Mouse (Mus musculus): ENCODE data around the gene Ppfia1.
A peak's percentile ranks its signal among the peaks of the same experiment; 100 is the strongest.

Ppfia1 gene

DNA sequence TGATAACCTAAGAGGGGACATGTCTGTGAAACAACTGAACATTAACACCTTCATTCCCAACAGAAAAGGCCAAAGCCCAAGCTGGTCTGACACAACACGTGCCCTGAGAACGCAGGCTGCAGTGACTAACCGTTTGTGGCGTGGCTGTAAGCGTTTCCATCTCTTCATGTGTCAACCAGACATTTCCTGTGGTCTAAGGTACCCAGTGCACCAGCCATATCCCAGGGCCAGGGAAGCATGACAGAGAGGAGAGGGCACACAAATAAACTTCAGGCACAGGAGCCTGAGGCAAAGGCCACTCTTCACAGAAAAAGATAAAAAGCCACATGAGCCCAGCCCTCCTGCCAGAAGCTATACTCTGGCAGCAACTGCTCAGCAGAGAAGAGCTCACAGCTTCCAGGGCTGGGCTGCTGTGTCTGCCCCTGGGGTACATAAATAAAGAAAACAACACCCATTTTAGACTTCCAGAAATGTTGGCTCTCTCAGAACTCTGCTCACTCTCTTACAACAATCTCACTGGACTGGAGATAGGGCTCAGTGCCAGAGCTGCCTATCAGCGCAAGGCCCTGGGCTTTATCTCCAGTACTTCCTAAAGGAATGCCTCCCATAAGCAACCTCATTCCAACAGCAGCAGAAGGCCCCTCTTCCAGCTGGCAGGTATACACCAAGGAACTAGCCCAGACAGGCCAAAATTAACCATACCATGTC, 64.3 kb downstream of the Ppfia1 start:
- no peak for DNase-seq (ENCODE audit: low spot score)

DNA sequence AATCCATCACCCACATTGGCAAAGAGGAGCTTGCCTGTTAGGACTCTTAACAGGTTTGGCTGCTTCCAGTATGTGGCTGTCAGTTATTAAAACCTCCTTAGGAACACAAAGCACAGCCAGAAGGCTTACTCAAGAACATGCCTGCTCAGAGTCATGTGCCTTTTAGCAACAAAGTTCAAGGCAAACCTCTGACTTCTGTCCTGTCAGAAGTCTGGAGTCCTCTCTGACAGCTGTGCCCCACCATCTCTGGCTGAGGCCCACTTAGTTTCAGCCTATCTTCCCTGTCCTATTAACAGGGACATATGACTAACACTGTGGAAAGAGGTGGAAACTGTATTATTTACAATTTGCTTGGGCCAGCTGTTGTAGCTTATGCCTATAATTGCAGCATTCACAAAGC, 73.2 kb downstream of the Ppfia1 start:
- DNase-seq (ENCODE audit: low spot score): no peak

DNA sequence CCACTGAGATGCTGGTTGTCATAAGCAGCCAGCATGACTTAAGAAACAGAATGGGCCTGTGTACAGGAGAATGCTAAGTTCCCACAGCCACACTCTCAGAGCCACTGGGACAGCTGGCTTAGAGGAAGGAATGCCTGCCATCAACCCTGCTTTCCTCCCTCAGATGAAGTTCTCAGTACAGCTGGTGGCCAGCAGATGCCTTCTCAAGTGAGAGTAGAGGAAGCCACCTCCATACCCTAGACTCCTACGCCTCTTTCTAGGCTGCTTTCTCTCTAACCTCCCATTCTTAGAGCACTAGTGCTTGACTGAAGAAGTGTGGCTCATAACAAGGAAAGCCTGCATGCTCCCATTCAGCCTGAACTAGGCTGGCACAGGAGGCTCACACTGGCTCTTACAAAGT, 74.0 kb downstream of the Ppfia1 start:
- peak; percentile 51 for DNase-seq (ENCODE audit: low spot score)

DNA sequence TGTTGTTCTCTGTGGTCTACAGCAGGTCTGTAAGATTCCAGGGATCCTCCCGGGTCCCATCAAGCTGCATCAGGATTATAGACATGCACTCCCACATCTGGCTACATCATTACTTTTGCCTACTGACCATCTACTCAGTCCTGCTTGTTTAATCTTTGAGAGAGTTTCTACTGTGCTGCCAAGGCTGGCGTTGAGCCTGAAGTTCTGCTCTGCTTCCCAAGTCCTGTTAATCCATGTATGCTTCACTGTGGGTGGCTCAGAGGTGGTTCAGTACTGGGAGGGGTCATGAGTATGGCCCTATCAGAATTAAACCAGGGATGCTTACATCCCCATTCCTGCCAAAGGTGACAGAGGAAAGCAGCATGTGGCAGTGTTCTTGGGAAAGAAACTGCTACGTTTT, 77.8 kb downstream of the Ppfia1 start:
- DNase-seq (ENCODE audit: low spot score): no peak

DNA sequence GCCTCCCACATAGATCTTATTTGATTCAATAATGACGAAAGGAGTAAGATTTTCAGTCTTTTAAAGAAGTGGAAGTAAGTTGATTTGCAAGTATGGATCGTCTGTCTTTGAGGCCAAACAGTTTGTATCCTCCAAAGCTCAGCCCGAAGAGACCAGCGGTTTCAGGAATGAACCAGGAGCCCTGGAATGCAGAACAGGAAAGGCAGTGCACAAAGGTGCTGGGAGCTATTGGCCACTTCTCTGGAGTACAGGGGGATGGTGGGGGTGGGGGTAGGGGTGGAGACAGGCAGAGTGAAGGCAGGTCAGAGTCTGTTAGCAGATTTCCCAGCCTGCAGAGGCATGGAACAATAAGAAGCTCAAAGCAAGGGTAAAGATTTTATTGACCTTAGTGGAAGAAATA, 80.0 kb downstream of the Ppfia1 start:
- DNase-seq (ENCODE audit: low spot score): no peak

DNA sequence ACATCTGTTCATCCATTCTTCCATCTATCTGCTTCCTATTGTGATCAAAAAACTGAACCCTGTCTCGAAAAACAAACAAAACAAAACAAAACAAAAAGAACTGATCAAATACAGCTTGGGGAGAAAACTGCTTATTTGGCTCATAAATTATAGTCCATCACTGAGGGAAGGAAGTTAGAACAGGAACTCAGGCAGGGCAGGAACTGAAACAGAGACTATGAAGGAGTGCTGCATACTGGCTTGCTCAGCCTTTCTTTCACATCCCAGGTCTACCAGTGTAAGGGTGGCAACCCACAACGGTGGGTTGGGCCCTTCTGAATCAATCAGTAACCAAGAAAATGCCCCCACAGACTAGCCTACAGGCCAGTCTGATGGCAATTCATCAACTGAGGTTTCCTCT, 82.4 kb downstream of the Ppfia1 start:
- no peak for DNase-seq (ENCODE audit: low spot score)

DNA sequence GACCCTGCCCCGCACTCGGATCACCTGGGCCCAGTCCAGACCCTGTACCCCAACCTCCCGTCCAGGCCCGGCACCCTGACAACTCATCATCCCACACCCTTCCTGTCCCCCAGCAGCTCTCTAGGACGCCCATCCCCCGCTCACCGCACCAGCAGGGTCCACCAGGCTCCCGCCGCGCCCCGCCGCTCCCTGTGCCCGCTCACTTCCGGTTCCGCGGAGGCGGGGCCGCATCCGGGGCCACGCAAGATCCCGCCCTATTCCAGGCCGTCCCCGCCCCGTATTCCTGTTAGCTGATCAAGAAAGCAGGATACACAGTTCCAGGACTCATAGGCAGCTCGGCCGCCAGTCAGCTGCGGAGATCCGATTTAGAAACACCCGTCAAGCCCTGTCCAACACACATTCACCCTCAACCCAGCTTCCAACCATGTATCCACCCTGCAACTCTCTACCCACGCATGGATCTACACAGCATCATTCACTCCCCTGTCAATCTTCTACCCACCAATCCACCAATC, 82.9 kb downstream of the Ppfia1 start, which contains the start of gene Cttn:
Gene Cttn (minus strand): TSS at position 465 of the 515 bp plus-strand sequence.
- DNase-seq (ENCODE audit: low spot score): peak; percentile 83

DNA sequence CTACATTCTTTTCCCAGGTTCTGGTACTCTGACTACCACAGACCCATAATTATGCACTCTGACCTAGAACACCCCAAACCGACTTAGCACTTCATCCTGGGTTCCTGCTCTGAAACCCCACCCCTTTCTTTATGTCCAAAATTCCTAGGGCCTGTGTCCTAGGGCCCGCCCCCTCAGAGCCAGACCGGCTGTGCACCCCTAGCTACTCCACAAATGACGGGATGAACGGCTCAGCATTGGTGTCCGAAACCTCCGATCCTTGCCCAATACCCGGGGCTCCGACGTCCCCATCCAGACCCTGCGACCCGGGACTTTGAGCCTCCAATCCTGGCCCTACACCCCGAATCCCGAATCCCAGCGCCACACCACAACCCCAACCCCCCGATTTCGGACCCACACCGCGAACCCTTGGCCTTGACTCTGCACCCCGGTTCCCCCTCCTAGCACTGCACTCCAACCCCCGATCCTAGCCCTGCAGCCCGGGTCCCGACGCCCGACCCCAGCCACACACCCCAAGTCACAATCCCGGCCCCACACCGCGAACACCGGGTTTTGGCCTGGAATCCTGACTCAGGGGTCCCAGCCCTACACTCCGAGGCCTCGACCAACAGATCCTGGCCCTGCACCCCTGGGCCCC, 83.5 kb downstream of the Ppfia1 start:
- no peak for DNase-seq (ENCODE audit: low spot score)

DNA sequence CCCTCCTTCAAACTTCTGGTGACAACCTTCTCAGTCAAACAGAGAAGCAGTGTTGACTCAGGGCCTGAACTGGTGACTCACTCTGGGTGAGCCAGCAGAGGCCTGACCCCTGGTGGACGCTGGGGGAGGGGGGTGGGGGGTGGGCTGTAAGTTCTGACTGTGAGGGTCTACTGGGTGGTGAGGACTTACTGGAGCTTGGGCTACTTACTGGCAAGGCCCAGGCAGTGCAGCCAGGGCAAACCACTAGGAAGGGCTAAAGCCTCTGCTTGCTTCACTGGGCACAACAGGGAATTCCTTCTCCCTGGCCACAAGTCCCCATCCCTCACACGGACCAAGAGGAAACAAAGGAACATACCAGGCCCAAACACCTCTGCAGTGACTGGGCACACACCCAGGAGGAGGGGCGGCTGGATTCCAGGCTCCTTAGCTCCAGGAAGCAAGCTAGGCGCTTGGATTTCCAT, 84.3 kb downstream of the Ppfia1 start:
- no peak for DNase-seq (ENCODE audit: low spot score)

DNA sequence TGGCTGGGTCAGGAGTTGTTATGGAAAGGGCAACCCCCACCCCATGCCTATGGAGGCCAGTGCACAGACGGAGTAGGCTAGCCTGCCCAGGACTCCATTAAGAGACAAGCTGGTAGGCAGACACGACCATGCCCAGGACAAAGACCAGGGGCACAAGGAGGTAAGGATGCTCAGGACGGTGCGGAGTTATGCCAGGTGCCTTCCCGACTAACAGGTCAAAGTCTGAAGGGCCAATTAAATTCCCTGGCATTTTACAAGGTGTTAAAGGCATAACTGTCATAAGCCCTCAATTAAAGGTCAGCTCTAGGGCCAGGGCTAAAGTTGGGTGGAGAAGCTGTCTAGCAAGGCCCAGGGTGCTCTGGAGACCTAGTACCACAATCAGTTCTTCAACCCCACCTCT, 84.8 kb downstream of the Ppfia1 start:
- DNase-seq (ENCODE audit: low spot score): no peak

DNA sequence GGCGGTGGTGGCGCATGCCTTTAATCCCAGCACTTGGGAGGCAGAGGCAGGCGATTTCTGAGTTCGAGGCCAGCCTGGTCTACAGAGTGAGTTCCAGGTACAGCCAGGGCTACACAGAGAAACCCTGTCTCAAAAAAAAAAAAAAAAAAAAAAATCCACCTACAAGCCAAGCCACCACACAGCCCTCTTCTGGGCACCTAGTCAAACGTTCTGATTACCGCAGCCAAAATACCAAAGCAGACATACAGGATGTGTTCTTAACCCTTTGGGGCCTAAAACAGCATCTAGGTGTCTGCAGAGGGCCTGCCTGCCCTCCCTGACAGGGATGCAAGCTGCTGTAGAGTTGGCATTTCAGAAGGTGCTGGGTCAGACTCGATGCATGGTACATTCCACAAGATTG, 91.0 kb downstream of the Ppfia1 start:
- DNase-seq (ENCODE audit: low spot score): no peak

DNA sequence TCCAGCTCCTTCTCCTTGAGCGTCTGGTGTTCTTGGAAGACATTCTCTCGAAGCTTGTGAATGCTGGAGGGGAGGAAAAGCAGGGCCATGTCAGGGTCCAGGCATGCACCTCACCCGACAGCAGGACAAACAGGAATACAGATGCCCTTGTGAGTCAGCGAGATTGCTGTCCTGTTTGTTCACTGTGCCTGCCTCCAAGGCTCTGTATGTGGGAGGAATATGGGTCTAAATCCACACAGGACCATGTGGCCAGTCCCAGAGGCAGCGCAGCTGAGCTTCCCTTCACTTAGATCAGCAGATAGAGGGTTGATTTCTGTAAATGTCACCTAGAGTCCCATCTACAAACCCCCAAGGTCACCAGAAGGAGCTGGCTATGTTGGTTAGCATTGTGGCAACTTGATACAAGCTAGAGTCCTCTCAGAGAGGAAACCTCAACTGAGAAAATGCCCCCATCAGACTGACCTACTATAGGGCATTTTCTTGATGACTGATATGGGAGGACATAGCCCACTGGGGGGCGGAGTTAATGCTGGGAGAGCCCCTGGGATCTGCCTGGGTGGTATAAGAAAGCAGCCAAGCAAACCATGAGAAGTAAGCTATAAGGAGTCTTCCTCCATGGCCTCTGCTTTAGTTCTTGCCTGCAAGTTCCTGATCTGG, 92.2 kb downstream of the Ppfia1 start:
- DNase-seq (ENCODE audit: low spot score): no peak

DNA sequence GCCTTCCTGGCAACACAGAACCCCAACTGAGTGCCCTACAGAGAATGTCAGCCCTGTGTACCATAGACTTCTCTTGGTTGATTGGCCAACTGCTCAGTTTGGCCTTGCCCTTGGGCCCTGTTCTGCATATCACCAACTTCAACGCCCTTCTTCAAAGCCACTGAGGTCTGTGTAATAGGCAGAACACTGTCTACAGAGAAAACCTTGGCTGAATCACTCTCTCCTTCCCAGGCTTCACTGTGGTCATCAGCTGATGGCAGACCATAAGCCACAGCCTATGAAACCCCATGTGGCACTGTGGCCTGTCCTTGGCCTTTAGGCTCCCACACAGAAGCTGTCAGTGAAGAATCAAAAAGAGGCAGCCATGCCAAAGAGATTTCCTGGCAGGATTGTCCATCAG, 94.6 kb downstream of the Ppfia1 start:
- DNase-seq (ENCODE audit: low spot score): no peak

DNA sequence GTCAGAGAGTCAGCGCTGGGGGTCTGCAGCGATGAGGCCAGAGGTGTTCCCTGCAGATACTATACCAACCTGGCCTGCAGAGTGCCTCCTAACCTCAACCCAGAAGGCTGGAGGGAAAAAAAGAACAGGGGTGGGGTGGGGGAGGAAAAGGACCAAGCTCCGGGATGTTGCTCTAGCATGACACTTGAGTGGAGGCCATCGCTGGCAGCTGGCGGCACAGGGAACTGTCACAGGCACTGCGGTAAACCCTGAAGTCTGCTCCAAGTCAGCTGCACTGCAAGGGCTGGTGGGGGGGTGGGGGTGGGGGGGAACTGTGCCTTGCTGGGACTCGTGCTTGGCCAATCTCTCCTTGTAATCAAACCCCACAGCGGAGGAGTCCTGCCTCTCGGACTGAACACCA, 102.9 kb downstream of the Ppfia1 start:
- DNase-seq (ENCODE audit: low spot score): no peak

DNA sequence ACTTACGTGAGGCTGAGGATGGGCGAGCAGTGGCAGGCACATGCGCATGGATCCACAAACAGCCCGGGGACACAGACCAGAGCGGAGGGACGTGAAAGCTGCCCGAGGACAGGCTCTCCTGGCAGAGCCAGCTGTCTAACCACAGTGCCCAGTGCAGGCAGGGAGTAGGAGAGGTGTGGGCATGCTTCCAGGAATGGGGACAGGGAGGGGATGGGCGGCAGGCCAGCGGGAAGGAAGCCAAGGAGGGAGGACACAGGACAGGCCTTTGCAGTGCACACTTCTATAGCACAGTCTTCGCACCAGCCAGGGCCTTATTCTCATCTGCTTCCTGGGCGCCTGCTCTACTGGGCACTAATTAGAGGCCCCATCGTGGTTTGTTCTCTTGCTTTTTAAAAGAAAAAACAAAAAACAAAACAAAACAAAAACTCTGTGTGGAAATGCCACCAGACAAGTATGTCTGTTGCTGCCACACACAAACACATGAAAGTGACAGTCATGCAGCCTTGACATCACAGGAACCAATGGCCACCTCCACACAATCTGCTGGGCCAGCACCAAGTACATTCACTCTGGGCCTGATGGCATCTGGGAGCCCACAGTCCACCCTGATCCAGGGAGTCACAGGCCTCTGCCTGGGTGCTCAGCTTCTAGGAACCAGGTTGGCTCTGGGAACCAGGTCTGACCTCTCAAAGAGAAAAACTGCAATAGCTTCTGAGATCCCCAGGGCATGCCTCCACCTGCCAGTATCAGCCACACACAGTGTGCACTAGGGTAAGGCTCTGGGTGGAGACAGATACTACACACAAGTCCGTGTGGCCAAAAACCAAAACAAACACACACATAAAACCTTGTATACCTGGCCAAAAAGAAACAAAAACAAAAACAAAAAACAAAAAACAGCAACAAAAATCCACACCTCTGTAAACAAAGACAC, 103.6 kb downstream of the Ppfia1 start:
- peak; percentile 34 for DNase-seq (ENCODE audit: low spot score)

DNA sequence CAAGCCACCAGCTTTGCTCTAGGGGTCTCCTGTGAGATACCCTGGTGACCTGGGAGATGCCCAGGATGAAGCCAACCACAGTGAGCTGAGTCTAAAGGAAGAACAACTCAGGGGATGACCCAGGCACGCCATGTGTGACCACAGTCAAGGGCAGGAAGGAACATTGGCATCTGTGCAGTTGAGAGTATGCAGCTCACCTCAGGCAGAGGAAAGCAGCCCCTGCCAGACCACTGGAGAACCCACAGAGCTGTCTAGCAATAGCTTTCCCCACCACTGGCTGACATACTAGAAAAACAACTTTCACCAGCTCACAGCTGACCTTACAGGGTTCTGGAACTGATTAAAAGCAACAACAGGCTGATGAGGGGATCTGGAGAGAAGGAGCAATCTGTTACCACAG, 105.3 kb downstream of the Ppfia1 start:
- no peak for DNase-seq (ENCODE audit: low spot score)

DNA sequence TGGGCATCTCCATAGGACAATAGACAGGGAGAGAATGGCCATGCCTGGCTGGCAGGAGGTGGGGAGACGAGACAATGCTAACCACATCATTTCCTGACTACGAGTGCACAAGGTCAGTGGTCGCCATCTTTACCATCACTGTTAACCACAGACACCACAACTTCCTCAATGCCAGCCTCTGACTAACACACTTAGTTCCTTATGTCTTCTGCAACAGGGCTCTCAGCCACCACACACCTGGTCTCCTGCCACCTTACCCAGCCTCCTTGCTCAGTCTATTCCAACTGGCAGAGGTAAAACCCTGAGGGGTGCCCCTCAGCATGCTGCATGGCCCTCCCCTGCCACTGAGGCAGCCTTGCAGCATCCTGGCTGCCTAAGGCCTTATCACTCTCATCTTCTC, 106.4 kb downstream of the Ppfia1 start:
- DNase-seq (ENCODE audit: low spot score): no peak

DNA sequence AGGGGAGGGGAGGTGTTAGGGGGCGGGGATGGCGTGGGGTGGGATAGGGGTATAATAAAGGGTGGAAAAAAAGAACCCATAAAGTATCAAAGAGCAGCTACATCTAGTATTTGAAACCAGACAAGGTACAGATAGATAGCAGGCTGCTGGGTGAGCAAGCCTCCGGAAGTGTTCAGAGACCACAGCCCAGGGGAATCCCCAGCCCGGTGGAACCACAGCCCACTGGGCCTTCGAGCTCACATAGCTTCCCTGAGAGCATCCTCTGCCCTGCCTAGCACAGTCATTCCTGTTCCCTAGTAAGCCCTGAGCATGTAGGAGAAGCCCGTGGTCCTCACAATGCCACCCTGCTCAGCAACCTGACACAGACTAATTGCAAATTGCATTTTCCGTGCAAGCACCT, 108.7 kb downstream of the Ppfia1 start:
- no peak for DNase-seq (ENCODE audit: low spot score)

DNA sequence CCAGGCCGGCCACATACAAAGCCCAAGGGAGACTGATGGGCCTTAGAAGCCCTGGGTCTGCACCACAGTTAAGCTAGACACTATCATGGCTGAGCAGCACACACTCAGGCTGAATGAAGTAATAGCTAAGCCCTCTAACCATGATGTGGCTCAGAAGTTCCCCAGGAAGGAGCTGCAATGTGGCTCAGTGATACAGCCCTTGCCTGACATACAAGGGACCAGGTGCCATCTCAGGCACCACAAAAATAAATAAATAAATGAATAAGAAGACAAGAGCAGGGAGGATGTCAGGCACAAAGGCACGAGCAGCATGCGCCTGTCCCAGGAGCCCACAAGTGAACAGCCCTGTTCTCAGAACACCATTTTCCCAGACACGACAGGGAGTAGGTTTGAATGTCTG, 111.6 kb downstream of the Ppfia1 start:
- DNase-seq (ENCODE audit: low spot score): no peak

DNA sequence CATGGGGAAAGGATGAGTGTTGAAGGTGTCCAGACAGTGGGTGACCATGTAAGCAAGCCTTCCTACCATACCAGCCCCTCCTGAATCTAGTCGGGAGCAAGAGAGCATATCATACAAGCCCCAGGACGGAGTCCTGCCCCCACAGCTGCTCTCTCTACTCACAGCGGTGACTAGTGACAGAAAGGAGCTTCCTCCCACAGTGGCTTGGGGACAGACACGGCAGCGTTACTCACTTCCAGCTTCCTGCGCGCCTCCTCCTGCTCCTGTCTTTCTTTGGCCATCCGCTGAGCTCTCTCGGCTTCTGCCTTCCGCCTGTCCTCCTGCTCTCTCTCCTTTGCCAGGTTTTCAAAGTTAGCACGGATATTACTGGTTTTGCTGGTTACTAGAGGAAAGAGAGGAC, 112.1 kb downstream of the Ppfia1 start:
- DNase-seq (ENCODE audit: low spot score): no peak

DNA sequence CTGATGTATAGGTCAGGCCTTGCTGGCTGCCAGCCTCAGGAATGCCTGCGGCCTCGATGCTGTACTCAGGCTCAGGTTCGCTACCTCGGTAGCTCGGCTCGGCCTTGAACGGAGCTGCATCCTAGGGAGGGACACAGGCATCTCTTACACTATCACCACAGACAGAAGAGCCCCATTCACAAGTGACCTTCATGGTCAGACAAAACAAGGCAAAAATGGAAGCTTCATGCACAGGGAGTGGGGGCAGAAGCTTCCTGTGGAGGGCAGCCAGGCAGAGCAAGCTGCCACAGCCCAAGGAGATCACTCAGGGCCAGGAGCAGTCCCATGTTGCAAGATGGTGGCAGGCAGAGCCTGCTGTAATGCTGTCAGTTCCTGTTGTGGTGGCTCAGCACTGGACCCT, 114.7 kb downstream of the Ppfia1 start:
- no peak for DNase-seq (ENCODE audit: low spot score)

DNA sequence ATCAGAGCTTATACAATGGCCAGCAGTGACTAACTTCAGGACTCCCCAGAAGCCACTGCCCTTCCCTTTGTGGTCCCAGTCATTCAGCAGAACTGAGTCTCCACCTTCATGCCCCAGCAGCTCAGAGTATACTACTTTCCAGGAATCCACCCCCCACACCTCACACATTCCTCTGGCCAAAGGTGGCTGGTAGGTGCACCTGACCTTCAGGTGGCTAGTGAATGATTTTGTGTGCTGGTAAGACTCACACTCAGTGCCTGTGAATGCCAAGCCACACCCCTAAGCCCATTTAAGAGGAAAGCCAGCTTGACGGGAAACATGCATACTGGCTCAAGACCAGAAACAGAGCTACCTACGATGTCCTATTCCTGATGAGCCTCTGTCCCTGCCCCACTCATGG, 120.6 kb downstream of the Ppfia1 start:
- no peak for DNase-seq (ENCODE audit: low spot score)

Measured in left cerebral cortex, adult 11 months (tissue).